9 mouse cellular contexts compared by ENCODE assay signal in the genomic region with DNA sequence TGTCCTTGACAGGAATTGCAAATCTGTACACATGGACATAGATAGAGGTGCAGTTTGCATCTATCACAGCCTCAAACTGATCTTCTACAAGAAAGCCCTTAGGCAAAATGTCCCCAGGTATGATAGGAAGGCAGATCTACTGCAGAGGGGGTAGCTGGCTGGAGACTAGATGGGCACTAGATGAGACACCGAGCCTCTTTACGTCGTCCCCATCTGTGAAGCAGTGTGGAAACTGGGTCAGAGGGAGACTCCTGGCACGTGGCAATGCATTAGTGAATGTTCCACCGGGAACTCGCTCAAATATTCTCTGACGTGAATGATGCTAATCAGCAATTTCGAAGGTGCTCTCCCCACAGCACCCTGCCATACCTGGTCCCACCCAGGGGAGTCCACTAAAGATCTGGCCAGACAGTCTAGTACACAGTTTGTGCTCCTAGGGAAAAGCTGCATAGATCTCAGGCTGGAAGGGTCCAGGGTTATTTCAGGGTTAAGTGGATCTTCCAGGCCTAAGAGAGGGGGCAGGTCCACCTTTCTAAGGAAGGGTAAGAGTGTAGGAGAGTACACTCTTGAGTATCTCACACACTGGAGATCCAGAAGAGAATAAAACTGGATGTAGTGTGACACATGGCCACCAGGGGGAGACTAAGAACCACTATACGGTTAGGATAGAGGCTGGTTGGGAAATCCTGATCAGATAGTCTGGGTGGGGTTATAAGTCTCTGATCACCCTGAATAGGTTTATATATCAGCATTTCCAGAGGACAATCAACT. TPM values are rescaled to one million over a fixed set of nuclear protein-coding genes. Genes with fewer than 3 reads are reported as not detected.
A peak's percentile ranks its signal among the peaks of the same experiment; 100 is the strongest.
DNase-seq lines count a peak whose midpoint lies in the region; ATAC-seq and TF ChIP-seq lines count a peak whose summit lies in the region.
"Had no signal": no experiment of that assay in that cellular context is flagged by ENCODE, and none has a peak within 500 bp of the region (broad histone marks: within the 10 kb centered on the region; RNA-seq: fewer than 3 reads in every experiment).

No protein-coding gene starts in this region.

- WGBS in heart, embryonic 10.5 days, result 55% methylated on average over 9 of the region's 9 CpGs
- 59% methylated on average over 9 of the region's 9 CpGs for WGBS in forebrain, embryonic 13.5 days
- WGBS in limb, embryonic 11.5 days, result 57% methylated on average over 9 of the region's 9 CpGs
- WGBS in midbrain, embryonic 13.5 days, result 67% methylated on average over 9 of the region's 9 CpGs

- H3K27me3 ChIP-seq in heart, embryonic 10.5 days (ENCODE audit: insufficient read depth, poor library complexity, severe bottlenecking), result no peaks in the 10 kb centered on the region
- H3K27me3 ChIP-seq in forebrain, embryonic 13.5 days, result no peaks in the 10 kb centered on the region
- no peaks in the 10 kb centered on the region for H3K27me3 ChIP-seq in limb, embryonic 11.5 days (ENCODE audit: control insufficient read depth, insufficient read depth, low read length)
- no peaks in the 10 kb centered on the region for H3K27me3 ChIP-seq in midbrain, embryonic 13.5 days
- H3K27me3 ChIP-seq: stomach, embryonic 15.5 days had no signal

- no peak overlapping the region for H3K4me3 ChIP-seq in heart, embryonic 10.5 days
- no peak overlapping the region for H3K4me3 ChIP-seq in forebrain, embryonic 13.5 days
- no peak overlapping the region for H3K4me3 ChIP-seq in limb, embryonic 11.5 days (ENCODE audit: low read depth, low read length)
- no peak overlapping the region for H3K4me3 ChIP-seq in midbrain, embryonic 13.5 days (replicated peaks)
- H3K4me3 ChIP-seq: stomach, embryonic 15.5 days had no signal

- no peak overlapping the region for H3K4me2 ChIP-seq in forebrain, embryonic 13.5 days
- no peak overlapping the region for H3K4me2 ChIP-seq in limb, embryonic 11.5 days (ENCODE audit: low read depth, severe bottlenecking)
- H3K4me2 ChIP-seq in midbrain, embryonic 13.5 days (replicated peaks), result no peak overlapping the region
- H3K4me2 ChIP-seq: stomach, embryonic 15.5 days had no signal

- no peak for TF ChIP-seq POLR2A in brain, embryonic 14.5 days (IDR thresholded peaks at IDR 0.05; ENCODE audit: borderline replicate concordance, extremely low read depth, insufficient read depth, insufficient read length, poor library complexity, severe bottlenecking)

- no peaks in the 10 kb centered on the region for H3K36me3 ChIP-seq in heart, embryonic 10.5 days
- H3K36me3 ChIP-seq in forebrain, embryonic 13.5 days (ENCODE audit: poor library complexity, severe bottlenecking), result no peaks in the 10 kb centered on the region
- H3K36me3 ChIP-seq in limb, embryonic 11.5 days (ENCODE audit: control insufficient read depth, insufficient read depth, low read length), result no peaks in the 10 kb centered on the region
- no peaks in the 10 kb centered on the region for H3K36me3 ChIP-seq in midbrain, embryonic 13.5 days
- H3K36me3 ChIP-seq: stomach, embryonic 15.5 days had no signal

- no peak overlapping the region for H3K9ac ChIP-seq in forebrain, embryonic 13.5 days
- no peak overlapping the region for H3K9ac ChIP-seq in limb, embryonic 11.5 days (ENCODE audit: low read length)
- H3K9ac ChIP-seq in midbrain, embryonic 13.5 days (replicated peaks), result no peak overlapping the region
- H3K9ac ChIP-seq: stomach, embryonic 15.5 days had no signal

- peaks cover 38% of the 10 kb centered on the region for H3K4me1 ChIP-seq in heart, embryonic 10.5 days
- H3K4me1 ChIP-seq in forebrain, embryonic 13.5 days, result no peaks in the 10 kb centered on the region
- H3K4me1 ChIP-seq in limb, embryonic 11.5 days (ENCODE audit: control insufficient read depth, insufficient read depth, low read length), result no peaks in the 10 kb centered on the region; the same call in 1 of the 2 replicates
- no peaks in the 10 kb centered on the region for H3K4me1 ChIP-seq in midbrain, embryonic 13.5 days (replicated peaks)

- DNase-seq in heart, adult 18-20 months, result peak; percentile 69 to 83
- DNase-seq in heart, embryonic 10.5 days (ENCODE audit: low spot score), result no peak
- DNase-seq in brain, embryonic 14.5 days (ENCODE audit: low read depth), result peak; percentile 78
- DNase-seq in limb, embryonic 11.5 days (ENCODE audit: low spot score), result peak; percentile 82
- DNase-seq in spleen, postnatal 10 days (ENCODE audit: low spot score in 2 of 2), result peak; percentile 16 to 71

- ATAC-seq in forebrain, embryonic 13.5 days, result peak; percentile 90
- peak; percentile 54 for ATAC-seq in inflammation-experienced regulatory T-cells, adult 6 months
- peak; percentile 61 for ATAC-seq in limb, embryonic 11.5 days (ENCODE audit: insufficient number of reproducible peaks, low FRiP score, low TSS enrichment, low read depth)
- ATAC-seq in midbrain, embryonic 13.5 days, result peak; percentile 87

- no peak overlapping the region for H3K27ac ChIP-seq in heart, embryonic 10.5 days
- no peak overlapping the region for H3K27ac ChIP-seq in forebrain, embryonic 13.5 days
- no peak overlapping the region for H3K27ac ChIP-seq in limb, embryonic 11.5 days (replicated peaks; ENCODE audit: low read depth, low read length)
- no peak overlapping the region for H3K27ac ChIP-seq in midbrain, embryonic 13.5 days
- H3K27ac ChIP-seq: stomach, embryonic 15.5 days had no signal

- TF ChIP-seq CTCF in brain, embryonic 14.5 days (IDR thresholded peaks at IDR 0.05; ENCODE audit: borderline replicate concordance, extremely low read depth, insufficient read depth, insufficient read length), result peak; percentile 76; the same call in 1 of the 2 replicates

- no peaks in the 10 kb centered on the region for H3K9me3 ChIP-seq in heart, embryonic 10.5 days
- H3K9me3 ChIP-seq in forebrain, embryonic 13.5 days (replicated peaks), result no peaks in the 10 kb centered on the region
- H3K9me3 ChIP-seq in limb, embryonic 11.5 days (ENCODE audit: control insufficient read depth, low read length), result no peaks in the 10 kb centered on the region
- H3K9me3 ChIP-seq in midbrain, embryonic 13.5 days, result no peaks in the 10 kb centered on the region
- H3K9me3 ChIP-seq: stomach, embryonic 15.5 days had no signal

RNA-seq across cellular contexts. Expression of a gene that starts 3.5 kb away (rescaled TPM):
- total RNA-seq in heart, adult 18-20 months (2021), result 10 to 100 TPM; 84.2 to 90.4 TPM
- 5.5 and 6.0 TPM in 2 replicates for polyA plus RNA-seq in heart, embryonic 10.5 days (2016; fragmentation: Nextera tagmentation; extraction: Ambion mirVana)
- 3.2 and 3.4 TPM in 2 replicates for polyA plus RNA-seq in brain, embryonic 14.5 days (2012; rRNA removed)
- polyA plus RNA-seq in forebrain, embryonic 13.5 days (2015; fragmentation: Nextera tagmentation; extraction: Ambion mirVana), result 3.9 and 4.1 TPM in 2 replicates
- not detected for polyA plus RNA-seq in inflammation-experienced regulatory T-cells, adult 6 months (2017; shearing (Covaris generic))
- 24.5 and 29.3 TPM in 2 replicates for polyA plus RNA-seq in limb, embryonic 11.5 days (2014; fragmentation: Nextera tagmentation; extraction: Ambion mirVana)
- 5.0 and 6.0 TPM in 2 replicates for polyA plus RNA-seq in midbrain, embryonic 13.5 days (2015; fragmentation: Nextera tagmentation; extraction: Ambion mirVana)

RNA-seq across cellular contexts. Expression of a gene that starts 19.9 kb away (rescaled TPM):
- 1 to 10 TPM; 4.3 to 6.1 TPM for total RNA-seq in heart, adult 18-20 months (2021)
- polyA plus RNA-seq in heart, embryonic 10.5 days (2016; fragmentation: Nextera tagmentation; extraction: Ambion mirVana), result 5.5 and 7.2 TPM in 2 replicates
- 6.8 and 11.2 TPM in 2 replicates for polyA plus RNA-seq in brain, embryonic 14.5 days (2012; rRNA removed)
- polyA plus RNA-seq in forebrain, embryonic 13.5 days (2015; fragmentation: Nextera tagmentation; extraction: Ambion mirVana), result 12.8 and 17.4 TPM in 2 replicates
- 1 to 10 TPM; 1.6 to 3.9 (median 1.9) TPM for polyA plus RNA-seq in inflammation-experienced regulatory T-cells, adult 6 months (2017; shearing (Covaris generic))
- polyA plus RNA-seq in limb, embryonic 11.5 days (2014; fragmentation: Nextera tagmentation; extraction: Ambion mirVana), result 5.1 and 8.1 TPM in 2 replicates
- 15.3 and 21.8 TPM in 2 replicates for polyA plus RNA-seq in midbrain, embryonic 13.5 days (2015; fragmentation: Nextera tagmentation; extraction: Ambion mirVana)

RNA-seq across cellular contexts. Expression of a gene that starts 25.1 kb away (rescaled TPM):
- 10 to 100 TPM; 16.1 to 19.7 TPM for total RNA-seq in heart, adult 18-20 months (2021)
- 96.7 and 139 TPM in 2 replicates for polyA plus RNA-seq in heart, embryonic 10.5 days (2016; fragmentation: Nextera tagmentation; extraction: Ambion mirVana)
- 112 and 162 TPM in 2 replicates for polyA plus RNA-seq in brain, embryonic 14.5 days (2012; rRNA removed)
- 287 and 299 TPM in 2 replicates for polyA plus RNA-seq in forebrain, embryonic 13.5 days (2015; fragmentation: Nextera tagmentation; extraction: Ambion mirVana)
- 10 to 100 TPM; 32.2 to 36.2 (median 33.5) TPM for polyA plus RNA-seq in inflammation-experienced regulatory T-cells, adult 6 months (2017; shearing (Covaris generic))
- 300 and 303 TPM in 2 replicates for polyA plus RNA-seq in limb, embryonic 11.5 days (2014; fragmentation: Nextera tagmentation; extraction: Ambion mirVana)
- 237 and 241 TPM in 2 replicates for polyA plus RNA-seq in midbrain, embryonic 13.5 days (2015; fragmentation: Nextera tagmentation; extraction: Ambion mirVana)
